ENCODE assay signal across 8 mouse cellular contexts in the genomic region with DNA sequence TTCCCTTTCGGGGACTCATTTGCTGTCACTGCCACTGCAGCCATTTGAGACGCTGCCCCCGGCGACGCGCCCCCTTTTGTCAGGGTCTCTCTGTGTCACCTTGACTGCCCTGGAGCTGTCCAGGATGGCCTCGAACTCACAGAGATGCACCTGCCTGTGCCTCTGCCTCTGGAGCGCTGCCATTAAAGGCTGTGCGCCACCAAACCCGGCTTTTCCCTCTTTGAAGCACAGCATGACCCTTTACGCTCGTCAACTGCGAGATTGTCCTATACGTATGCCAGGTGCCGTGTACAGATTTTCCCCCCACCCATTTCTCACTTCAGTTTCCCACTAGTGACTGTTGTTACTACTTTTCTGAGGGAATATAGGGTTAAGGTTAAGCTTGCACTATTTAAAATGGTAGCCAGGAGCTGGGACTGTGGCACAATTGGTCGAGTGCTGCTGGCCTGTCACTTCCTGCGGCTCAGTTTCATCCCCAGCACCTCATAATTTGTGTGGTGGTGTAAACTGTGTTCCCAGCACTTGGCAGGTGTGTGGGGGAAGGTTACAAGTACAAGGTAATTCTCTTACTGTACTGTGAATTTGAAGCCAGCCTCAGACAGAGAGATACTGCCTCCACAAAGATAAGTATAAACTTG. TPM values are rescaled to one million over a fixed set of nuclear protein-coding genes. Genes with fewer than 3 reads are reported as not detected.
DNase-seq lines count a peak whose midpoint lies in the region; ATAC-seq and TF ChIP-seq lines count a peak whose summit lies in the region.

No protein-coding gene starts in this region.

- DNase-seq in heart, postnatal 25 days (ENCODE audit: low spot score): no peak
- peak; percentile 46 for DNase-seq in G1E (ENCODE audit: low spot score)
- peak; percentile 64 for DNase-seq in thymus, postnatal 4 days
- no peak for DNase-seq in frontal cortex, adult 2 months (ENCODE audit: extremely low spot score in 1 of 2, low spot score in 1 of 2)

- no peak for TF ChIP-seq POLR2A in embryonic fibroblast, embryonic 13.5 days (IDR thresholded peaks at IDR 0.05; ENCODE audit: low read depth, low read length)

- no peaks in the 10 kb centered on the region for H3K27me3 ChIP-seq in heart, embryonic 13.5 days (replicated peaks)
- H3K27me3 ChIP-seq in G1E (ENCODE audit: insufficient read depth, low read length): no peaks in the 10 kb centered on the region
- H3K27me3 ChIP-seq in intestine, embryonic 16.5 days (replicated peaks; ENCODE audit: control insufficient read depth, insufficient read depth, low read length): no peaks in the 10 kb centered on the region
- H3K27me3 ChIP-seq in midbrain, embryonic 13.5 days: no peaks in the 10 kb centered on the region

- 7% methylated on average over 17 of the region's 17 CpGs for WGBS in heart, embryonic 13.5 days
- WGBS in intestine, embryonic 16.5 days: 6% methylated on average over 17 of the region's 17 CpGs
- 8% methylated on average over 17 of the region's 17 CpGs for WGBS in midbrain, embryonic 13.5 days

- H3K4me2 ChIP-seq in heart, embryonic 13.5 days: peak overlapping the region; percentile 94
- H3K4me2 ChIP-seq in intestine, embryonic 16.5 days (ENCODE audit: low read depth, low read length): peak overlapping the region; percentile 90
- H3K4me2 ChIP-seq in midbrain, embryonic 13.5 days (replicated peaks): peak overlapping the region; percentile 97

- intact Hi-C loops in heart, postnatal 25 days (cut with DNase I): loop anchor here (5.0 kb wide), 1 partner anchor 62 kb away; a partner anchor contains a TSS

- H3K9me3 ChIP-seq in heart, embryonic 13.5 days: no peaks in the 10 kb centered on the region
- peaks cover 3% of the 10 kb centered on the region; the same call in 1 of the 2 replicates for H3K9me3 ChIP-seq in G1E (replicated peaks)
- 0 out of 2 replicates have a peak, but pooled peaks cover 3% of the 10 kb centered on the region for H3K9me3 ChIP-seq in intestine, embryonic 16.5 days (ENCODE audit: control insufficient read depth, low read length)
- no peaks in the 10 kb centered on the region for H3K9me3 ChIP-seq in midbrain, embryonic 13.5 days

- peaks cover 22% of the 10 kb centered on the region for H3K36me3 ChIP-seq in heart, embryonic 13.5 days
- H3K36me3 ChIP-seq in G1E (replicated peaks): peaks cover 36% of the 10 kb centered on the region
- H3K36me3 ChIP-seq in intestine, embryonic 16.5 days (ENCODE audit: control insufficient read depth, insufficient read depth, low read length): no peaks in the 10 kb centered on the region
- H3K36me3 ChIP-seq in midbrain, embryonic 13.5 days: peaks cover 22% of the 10 kb centered on the region

- no peak for TF ChIP-seq CTCF in G1E (IDR thresholded peaks at IDR 0.05; ENCODE audit: low read depth, low read length)
- no peak for TF ChIP-seq CTCF in embryonic fibroblast, embryonic 13.5 days (IDR thresholded peaks at IDR 0.05; ENCODE audit: borderline replicate concordance, insufficient read depth, low read length)

- H3K27ac ChIP-seq in heart, embryonic 13.5 days (replicated peaks): peak overlapping the region; percentile 71
- H3K27ac ChIP-seq in embryonic fibroblast, embryonic 13.5 days (ENCODE audit: insufficient read depth, low read length): no peak overlapping the region
- peak overlapping the region; percentile 69; the same call in 1 of the 2 replicates for H3K27ac ChIP-seq in intestine, embryonic 16.5 days (ENCODE audit: low read length)
- H3K27ac ChIP-seq in midbrain, embryonic 13.5 days: peak overlapping the region; percentile 60; the same call in 1 of the 2 replicates

- H3K4me3 ChIP-seq in heart, embryonic 13.5 days: peak overlapping the region; percentile 99
- peak overlapping the region; percentile 99 for H3K4me3 ChIP-seq in G1E (ENCODE audit: low read depth, low read length)
- H3K4me3 ChIP-seq in embryonic fibroblast, embryonic 13.5 days (ENCODE audit: insufficient read depth, low read length): peak overlapping the region; percentile 98
- peak overlapping the region; percentile 94 for H3K4me3 ChIP-seq in intestine, embryonic 16.5 days (ENCODE audit: low read length)
- peak overlapping the region; percentile 96 for H3K4me3 ChIP-seq in midbrain, embryonic 13.5 days (replicated peaks)

- peaks cover 8% of the 10 kb centered on the region for H3K4me1 ChIP-seq in heart, embryonic 13.5 days
- peaks cover 49% of the 10 kb centered on the region for H3K4me1 ChIP-seq in G1E (ENCODE audit: insufficient read depth, low read depth, low read length)
- H3K4me1 ChIP-seq in embryonic fibroblast, embryonic 13.5 days (ENCODE audit: control insufficient read depth, insufficient read depth, low read length): no peaks in the 10 kb centered on the region; the same call in 1 of the 2 replicates
- H3K4me1 ChIP-seq in intestine, embryonic 16.5 days (ENCODE audit: control insufficient read depth, insufficient read depth, low read length): peaks cover 7% of the 10 kb centered on the region; the same call in 1 of the 2 replicates
- peaks cover 6% of the 10 kb centered on the region for H3K4me1 ChIP-seq in midbrain, embryonic 13.5 days (replicated peaks)

- peak overlapping the region; percentile 95 for H3K9ac ChIP-seq in heart, embryonic 13.5 days
- peak overlapping the region; percentile 86 for H3K9ac ChIP-seq in intestine, embryonic 16.5 days (ENCODE audit: low read depth, low read length)
- H3K9ac ChIP-seq in midbrain, embryonic 13.5 days (replicated peaks): peak overlapping the region; percentile 86

- no peak for ATAC-seq in heart, embryonic 13.5 days (ENCODE audit: extremely low read depth, insufficient number of reproducible peaks, low FRiP score, low TSS enrichment)
- no peak for ATAC-seq in G1E (ENCODE audit: extremely low read depth, insufficient number of reproducible peaks, low FRiP score, poor library complexity, severe bottlenecking)
- no peak; the same call in none of the 2 replicates for ATAC-seq in intestine, embryonic 16.5 days
- ATAC-seq in midbrain, embryonic 13.5 days: peak; percentile 48

RNA-seq across cellular contexts. Expression of a gene that starts 0.7 kb away (rescaled TPM):
- polyA plus RNA-seq in heart, embryonic 13.5 days (2015; fragmentation: Nextera tagmentation; extraction: Ambion mirVana): 67.1 and 70.2 TPM in 2 replicates
- 100 to 1,000 TPM; 159 to 164 TPM for total RNA-seq in heart, postnatal 25 days (2021)
- total RNA-seq in G1E (2014; fragmentation: Nextera tagmentation): 41.1 and 42.9 TPM in 2 replicates
- 51.6 and 56.9 TPM in 2 replicates for total RNA-seq in G1E (2017)
- 23.4 and 25.0 TPM in 2 replicates for polyA plus RNA-seq in G1E (2012)
- polyA plus RNA-seq in embryonic fibroblast, embryonic 13.5 days (2011; ENCODE audit: insufficient read length, low read depth, missing spikeins): 15.8 and 17.5 TPM in 2 replicates
- 64.2 and 72.9 TPM in 2 replicates for polyA plus RNA-seq in intestine, embryonic 16.5 days (2015; fragmentation: Nextera tagmentation; extraction: Ambion mirVana)
- polyA plus RNA-seq in midbrain, embryonic 13.5 days (2015; fragmentation: Nextera tagmentation; extraction: Ambion mirVana): 51.8 and 56.8 TPM in 2 replicates
- polyA plus RNA-seq in frontal cortex, adult 2 months (2012; rRNA removed): 29.4 and 34.3 TPM in 2 replicates

RNA-seq across cellular contexts. Expression of a gene that starts 7.5 kb away (rescaled TPM):
- 111 and 121 TPM in 2 replicates for polyA plus RNA-seq in heart, embryonic 13.5 days (2015; fragmentation: Nextera tagmentation; extraction: Ambion mirVana)
- 100 to 1,000 TPM; 389 to 406 TPM for total RNA-seq in heart, postnatal 25 days (2021)
- total RNA-seq in G1E (2014; fragmentation: Nextera tagmentation) (59.7 and 87.3 TPM in 2 replicates), G1E (2017) (56.9 and 57.3 TPM in 2 replicates)
- 201 and 202 TPM in 2 replicates for polyA plus RNA-seq in G1E (2012)
- polyA plus RNA-seq in embryonic fibroblast, embryonic 13.5 days (2011; ENCODE audit: insufficient read length, low read depth, missing spikeins): 163 and 168 TPM in 2 replicates
- 90.4 and 92.6 TPM in 2 replicates for polyA plus RNA-seq in intestine, embryonic 16.5 days (2015; fragmentation: Nextera tagmentation; extraction: Ambion mirVana)
- 146 and 160 TPM in 2 replicates for polyA plus RNA-seq in midbrain, embryonic 13.5 days (2015; fragmentation: Nextera tagmentation; extraction: Ambion mirVana)
- 177 and 178 TPM in 2 replicates for polyA plus RNA-seq in frontal cortex, adult 2 months (2012; rRNA removed)

RNA-seq across cellular contexts. Expression of a gene that starts 20.6 kb away (rescaled TPM):
- 1,196 and 1,415 TPM in 2 replicates for polyA plus RNA-seq in heart, embryonic 13.5 days (2015; fragmentation: Nextera tagmentation; extraction: Ambion mirVana)
- total RNA-seq in heart, postnatal 25 days (2021): 100 to 1,000 TPM in 1 of 2 experiments, 10 to 100 TPM in 1; 90.1 to 120 TPM
- total RNA-seq in G1E (2014; fragmentation: Nextera tagmentation): 1,458 and 1,815 TPM in 2 replicates
- 554 and 587 TPM in 2 replicates for total RNA-seq in G1E (2017)
- polyA plus RNA-seq in G1E (2012): 445 and 449 TPM in 2 replicates
- polyA plus RNA-seq in embryonic fibroblast, embryonic 13.5 days (2011; ENCODE audit: insufficient read length, low read depth, missing spikeins): 572 and 612 TPM in 2 replicates
- polyA plus RNA-seq in intestine, embryonic 16.5 days (2015; fragmentation: Nextera tagmentation; extraction: Ambion mirVana): 1,024 and 1,116 TPM in 2 replicates
- polyA plus RNA-seq in midbrain, embryonic 13.5 days (2015; fragmentation: Nextera tagmentation; extraction: Ambion mirVana): 1,401 and 1,414 TPM in 2 replicates
- 637 and 750 TPM in 2 replicates for polyA plus RNA-seq in frontal cortex, adult 2 months (2012; rRNA removed)

RNA-seq across cellular contexts. Expression of a gene that starts 44.5 kb away (rescaled TPM):
- polyA plus RNA-seq in heart, embryonic 13.5 days (2015; fragmentation: Nextera tagmentation; extraction: Ambion mirVana): 63.6 and 73.0 TPM in 2 replicates
- 10 to 100 TPM; 31.6 to 37.8 TPM for total RNA-seq in heart, postnatal 25 days (2021)
- total RNA-seq in G1E (2014; fragmentation: Nextera tagmentation): 24.2 and 25.5 TPM in 2 replicates
- total RNA-seq in G1E (2017): 61.2 and 82.5 TPM in 2 replicates
- polyA plus RNA-seq in G1E (2012): 18.6 and 28.3 TPM in 2 replicates
- polyA plus RNA-seq in embryonic fibroblast, embryonic 13.5 days (2011; ENCODE audit: insufficient read length, low read depth, missing spikeins): 18.6 and 22.8 TPM in 2 replicates
- 124 and 141 TPM in 2 replicates for polyA plus RNA-seq in intestine, embryonic 16.5 days (2015; fragmentation: Nextera tagmentation; extraction: Ambion mirVana)
- polyA plus RNA-seq in midbrain, embryonic 13.5 days (2015; fragmentation: Nextera tagmentation; extraction: Ambion mirVana): 87.7 and 110 TPM in 2 replicates
- 129 and 134 TPM in 2 replicates for polyA plus RNA-seq in frontal cortex, adult 2 months (2012; rRNA removed)

RNA-seq across cellular contexts. Expression of a gene that starts 46.8 kb away (rescaled TPM):
- 112 and 115 TPM in 2 replicates for polyA plus RNA-seq in heart, embryonic 13.5 days (2015; fragmentation: Nextera tagmentation; extraction: Ambion mirVana)
- 10 to 100 TPM; 18.5 to 20.6 TPM for total RNA-seq in heart, postnatal 25 days (2021)
- 38.1 and 47.6 TPM in 2 replicates for total RNA-seq in G1E (2014; fragmentation: Nextera tagmentation)
- total RNA-seq in G1E (2017): 88.0 and 111 TPM in 2 replicates
- 114 and 127 TPM in 2 replicates for polyA plus RNA-seq in G1E (2012)
- polyA plus RNA-seq in embryonic fibroblast, embryonic 13.5 days (2011; ENCODE audit: insufficient read length, low read depth, missing spikeins): 90.7 and 96.9 TPM in 2 replicates
- 67.9 and 121 TPM in 2 replicates for polyA plus RNA-seq in intestine, embryonic 16.5 days (2015; fragmentation: Nextera tagmentation; extraction: Ambion mirVana)
- 193 and 203 TPM in 2 replicates for polyA plus RNA-seq in midbrain, embryonic 13.5 days (2015; fragmentation: Nextera tagmentation; extraction: Ambion mirVana)
- 67.9 and 79.2 TPM in 2 replicates for polyA plus RNA-seq in frontal cortex, adult 2 months (2012; rRNA removed)

Comparison
In these comparisons a context has a peak if more than half of its experiments do, and no peak if none do; other contexts are left out.
1. DNase-seq: peak in G1E (single experiment) and thymus, postnatal 4 days (single experiment); none in heart, postnatal 25 days (single experiment) and frontal cortex, adult 2 months (0 of 2).
2. Peak in every context shown above with its lines, with median percentiles within 50 percentile points of each other: H3K4me2 ChIP-seq, H3K4me3 ChIP-seq and H3K9ac ChIP-seq.